Mouse (Mus musculus) layer of hippocampus, adult 9-11 months (tissue): ENCODE data around the gene Pin1.
A peak's percentile ranks its signal among the peaks of the same experiment; 100 is the strongest.
"Not testable (repeated sequence)": the region's sequence is repeated elsewhere in the genome, so short reads cannot be mapped to it uniquely, and the experiment has no call there.

Source experiments
- DNase-seq: peaks from one replicate; pipeline ENCODE4 v3.0.0; 2022

Gene Pin1

GRCm38 (mm10) chr9:20662874-20663273 lies 11.0 kb downstream of the Pin1 start:
- DNase-seq = no peak

GRCm38 (mm10) chr9:20663956-20664355 lies 12.1 kb downstream of the Pin1 start:
- DNase-seq = peak; percentile 87

DNA sequence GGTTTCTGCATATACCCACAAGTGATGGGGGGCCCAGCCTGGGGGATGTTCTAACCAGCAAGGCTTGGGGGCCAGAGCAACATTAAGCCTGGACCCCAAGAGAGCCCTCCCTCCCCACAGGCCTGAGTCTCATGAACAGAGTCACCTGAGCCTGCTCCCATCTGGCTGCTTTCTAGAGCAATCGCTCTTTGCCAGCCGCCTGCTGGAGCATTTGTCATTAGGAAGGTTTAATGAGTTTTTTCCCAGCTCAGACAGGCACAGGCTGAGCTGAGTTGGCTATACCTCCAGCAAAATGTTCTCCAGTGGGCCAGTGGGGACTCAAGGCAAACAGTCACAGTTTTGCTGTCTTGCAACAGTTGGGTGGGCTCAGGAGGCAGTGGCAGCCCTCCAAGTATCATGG lies 12.5 kb downstream of the Pin1 start:
- DNase-seq = peak; percentile 79

DNA sequence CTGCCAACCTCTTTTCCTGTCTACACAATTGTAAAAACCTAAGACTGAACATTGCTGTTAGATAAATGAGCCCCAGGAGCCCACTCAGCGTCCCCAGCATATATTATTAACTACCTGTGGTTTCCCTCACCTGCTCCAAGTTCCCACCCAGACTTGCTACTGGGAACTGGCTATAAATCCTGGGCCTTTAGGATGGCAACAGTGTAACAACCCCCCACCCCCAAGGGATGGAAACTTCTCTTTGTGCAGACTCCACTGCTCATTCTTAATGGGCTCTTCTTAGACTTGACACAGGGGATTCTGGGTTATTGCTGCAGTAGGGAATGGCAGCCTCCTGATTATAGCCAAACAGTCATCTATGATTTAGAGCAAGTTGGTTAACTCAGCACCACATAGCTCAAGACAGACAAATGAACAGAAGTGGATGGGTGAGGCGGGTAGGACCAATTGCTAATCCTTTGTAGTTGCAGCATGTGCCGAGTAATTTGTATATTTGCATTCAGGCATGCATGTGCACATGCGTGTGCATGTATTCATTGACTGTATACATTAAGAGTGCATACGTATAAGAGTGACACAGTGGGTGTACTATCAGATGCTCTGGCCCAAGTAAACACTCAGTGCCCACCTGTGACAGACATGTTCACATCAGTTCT lies 13.2 kb downstream of the Pin1 start:
- DNase-seq = no peak

DNA sequence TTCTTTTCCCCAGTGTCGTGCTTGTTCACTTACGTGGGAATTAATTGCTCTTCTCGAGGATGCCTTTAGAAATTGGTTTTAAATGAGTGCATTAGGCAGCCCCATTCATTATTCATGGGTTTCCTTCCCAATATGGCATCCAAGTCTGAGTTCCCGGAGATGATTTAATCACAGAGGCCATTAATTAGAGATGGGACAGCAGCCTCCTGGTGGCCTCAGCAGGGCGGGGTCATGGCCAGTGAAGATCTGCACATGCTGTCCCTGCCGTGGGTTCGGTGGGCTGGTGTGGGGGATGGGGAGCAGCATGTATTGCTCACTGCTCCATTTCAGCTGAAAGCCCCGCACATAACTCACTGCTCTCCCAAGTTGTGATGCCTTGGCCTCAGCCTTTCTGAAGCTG lies 14.0 kb downstream of the Pin1 start:
- DNase-seq = no peak

DNA sequence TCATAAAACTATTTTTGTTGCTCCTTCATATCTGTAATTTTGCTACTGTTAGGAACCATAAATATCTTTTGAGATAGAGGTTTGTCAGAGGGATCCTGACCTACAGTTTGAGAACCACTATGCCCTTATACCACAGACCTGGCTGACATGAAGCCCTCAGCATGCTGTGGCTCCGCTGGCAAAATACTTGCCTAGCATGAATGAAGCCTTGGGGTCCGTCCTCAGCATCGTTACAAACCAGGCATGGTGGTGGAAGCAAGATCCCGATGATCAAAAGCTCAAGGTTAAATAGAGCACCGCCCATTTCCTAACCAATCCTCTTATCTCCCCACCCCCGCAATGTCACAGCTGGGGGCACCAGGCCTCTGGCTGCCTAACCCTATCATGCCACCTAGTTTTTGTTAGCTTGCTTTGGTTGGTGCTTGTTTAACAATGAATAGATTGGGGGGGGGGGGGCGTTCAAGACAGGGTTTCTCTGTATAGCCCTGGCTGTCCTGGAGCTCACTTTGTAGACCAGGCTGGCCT lies 14.7 kb downstream of the Pin1 start:
- no peak for DNase-seq

GRCm38 (mm10) chr9:20668065-20668464 lies 16.2 kb downstream of the Pin1 start:
- no peak for DNase-seq

DNA sequence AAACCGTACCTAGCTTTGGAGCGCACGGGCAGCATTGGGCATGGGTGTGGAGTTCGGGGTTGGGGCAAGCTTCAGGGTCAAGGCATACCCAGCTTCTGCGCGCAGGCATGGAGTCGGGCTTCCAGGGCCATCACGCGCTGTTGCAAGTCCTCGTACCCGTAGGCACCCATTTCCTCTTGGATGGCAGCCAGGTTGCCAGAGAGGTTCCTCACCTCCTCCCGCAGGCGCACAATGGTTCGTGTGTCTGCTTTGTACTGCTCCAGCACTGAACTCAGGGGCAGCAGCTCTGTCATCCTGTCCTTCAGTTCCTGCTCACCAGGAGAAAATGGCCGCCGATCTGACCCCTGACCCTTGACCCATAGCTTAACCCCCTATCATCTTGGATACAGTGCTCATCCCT lies 20.2 kb downstream of the Pin1 start:
- no peak for DNase-seq

GRCm38 (mm10) chr9:20677892-20678291 lies 26.0 kb downstream of the Pin1 start:
- DNase-seq = no peak

- no peak for DNase-seq
These were observed 28.6 kb downstream of the Pin1 start for GRCm38 (mm10) chr9:20680378-20680958.

- no peak for DNase-seq
These were observed 29.9 kb downstream of the Pin1 start for GRCm38 (mm10) chr9:20681546-20682388.

DNA sequence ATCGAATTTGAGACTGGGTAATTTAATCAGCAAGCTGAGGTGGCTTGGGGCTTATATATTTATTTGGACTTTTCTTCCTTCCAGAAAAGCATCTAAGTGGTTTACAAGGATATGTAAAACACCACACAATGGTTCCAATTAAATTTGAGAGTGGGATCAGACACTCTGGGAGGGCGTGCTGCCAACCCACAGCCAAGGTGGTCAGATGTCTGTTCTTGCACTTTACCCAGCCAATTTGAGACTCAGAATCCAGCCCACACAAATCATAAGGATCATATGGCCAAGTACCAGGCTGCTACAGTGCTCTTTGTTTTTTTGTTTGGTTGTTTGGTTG lies 30.5 kb downstream of the Pin1 start:
- DNase-seq = no peak

- peak; percentile 64 for DNase-seq
These were observed 33.4 kb downstream of the Pin1 start for GRCm38 (mm10) chr9:20685081-20685861.

DNA sequence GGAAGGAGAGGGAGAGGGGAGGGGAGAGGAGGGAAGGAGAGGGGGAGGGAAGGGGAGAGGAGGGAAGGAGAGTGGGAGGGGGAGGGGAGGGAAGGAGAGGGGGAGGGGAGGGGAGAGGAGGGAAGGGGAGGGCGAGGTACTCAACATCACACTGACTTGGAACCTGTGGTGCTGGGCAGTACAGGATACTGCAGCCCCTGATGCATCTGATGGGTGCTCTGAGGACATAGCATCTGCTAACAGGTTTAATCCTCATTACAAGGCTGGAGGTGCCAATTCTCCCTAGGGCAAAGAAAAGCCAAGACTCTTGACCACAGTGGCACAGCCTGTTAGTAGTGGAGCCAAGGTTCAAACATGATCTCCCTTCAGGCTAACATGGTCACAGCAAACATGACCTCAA lies 37.5 kb downstream of the Pin1 start:
- DNase-seq = no peak

- DNase-seq = no peak
These were observed 38.0 kb downstream of the Pin1 start for GRCm38 (mm10) chr9:20689913-20690312.

GRCm38 (mm10) chr9:20690449-20690848 lies 38.6 kb downstream of the Pin1 start:
- DNase-seq = not testable (repeated sequence)

DNA sequence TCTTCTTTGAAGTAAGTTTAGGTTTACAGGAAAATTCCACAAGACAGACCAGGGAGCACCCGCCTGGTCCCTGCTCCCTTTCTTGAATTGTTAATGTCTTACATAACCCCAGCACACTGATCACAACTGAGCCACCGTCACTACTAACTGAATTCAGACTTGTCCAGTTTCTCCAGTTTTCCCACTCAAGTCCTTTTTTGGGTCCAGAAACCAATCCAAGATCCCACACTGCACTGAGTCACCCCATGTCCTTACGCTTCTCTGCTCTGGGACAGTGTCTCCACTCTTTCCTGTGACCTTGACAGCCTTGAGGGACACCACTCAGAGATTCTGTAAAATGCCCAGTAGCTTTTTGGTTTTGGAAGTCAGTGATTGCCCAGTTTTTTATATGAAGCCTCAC lies 41.0 kb downstream of the Pin1 start:
- DNase-seq = no peak

DNA sequence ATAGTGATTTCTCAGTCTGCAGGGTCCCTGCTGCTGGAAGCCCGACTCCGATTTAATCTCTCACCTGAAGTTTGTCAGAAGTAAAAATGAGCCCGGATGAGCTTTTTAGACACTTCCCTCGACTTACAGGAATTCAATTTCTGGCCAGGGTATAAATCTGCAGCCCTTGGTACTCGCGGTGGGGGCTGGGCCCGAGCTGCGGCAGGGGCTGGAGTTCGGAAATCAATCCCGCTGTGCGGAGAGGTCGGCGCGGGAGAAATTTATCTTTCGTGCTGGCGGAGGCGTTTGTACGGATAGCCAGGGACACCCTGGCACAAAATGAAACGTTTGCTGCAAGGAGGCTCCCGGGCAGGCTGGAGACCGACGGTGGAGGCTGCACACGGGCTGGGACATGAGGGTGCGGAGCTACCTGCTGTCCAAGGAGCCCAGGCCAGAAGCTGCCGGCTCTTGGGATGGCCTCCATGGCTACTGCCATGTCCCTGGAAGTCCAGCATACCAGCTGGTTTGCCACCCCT lies 42.9 kb downstream of the Pin1 start:
- DNase-seq = no peak

DNA sequence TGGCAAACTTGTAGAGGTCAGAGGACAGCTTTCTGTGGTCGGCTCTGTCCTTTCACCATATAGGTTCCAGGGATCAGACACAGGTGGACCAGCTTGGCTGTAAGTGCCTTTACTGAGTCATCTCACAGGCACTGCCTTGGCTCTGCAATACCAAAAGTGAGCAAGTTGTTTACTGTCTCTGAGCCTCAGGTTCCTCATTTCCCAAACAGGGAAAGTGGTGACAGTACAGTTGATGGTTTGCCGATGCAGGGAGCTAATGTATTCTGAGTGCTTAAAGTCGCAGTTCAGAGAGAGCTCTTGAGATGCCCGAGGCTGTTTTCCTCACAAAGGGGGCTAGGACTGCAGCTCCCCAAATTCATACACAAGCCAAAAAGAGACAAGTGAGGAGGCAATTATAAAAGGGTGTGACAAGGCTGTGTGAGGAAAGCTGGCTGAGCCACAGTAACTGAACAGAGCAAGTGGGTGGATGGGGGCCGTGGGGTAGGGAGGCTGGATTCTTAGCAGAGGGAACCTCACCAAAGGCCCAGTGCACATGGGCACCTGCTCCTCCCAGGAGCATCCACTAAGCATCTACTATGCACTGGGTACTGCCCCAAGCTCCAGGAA lies 44.3 kb downstream of the Pin1 start:
- DNase-seq = no peak

GRCm38 (mm10) chr9:20697466-20697865 lies 45.6 kb downstream of the Pin1 start:
- no peak for DNase-seq

- DNase-seq = no peak
These were observed 52.0 kb downstream of the Pin1 start for GRCm38 (mm10) chr9:20703832-20704380.

- no peak for DNase-seq
These were observed 53.5 kb downstream of the Pin1 start for GRCm38 (mm10) chr9:20705420-20705819.
